Mouse (Mus musculus) small intestine, adult 2 months (tissue): Measurements from ENCODE around the gene Arhgap28.

Experiments
- CTCF ChIP-seq: fragments of 200-500 bp; IDR thresholded peaks from 2 replicates; pipeline ENCODE4 v1.5.1; 2012; ENCODE audit warnings: low read depth, mild to moderate bottlenecking, control low read depth, inconsistent platforms, low read length, moderate library complexity, mixed read lengths; ENCODE audit not compliant: insufficient replicate concordance, insufficient read length; ENCODE audit errors: extremely low read depth
- POLR2A ChIP-seq: fragments of 200-500 bp; IDR thresholded peaks from 2 replicates; pipeline ENCODE4 v1.6.1; 2012; ENCODE audit warnings: low read depth, mild to moderate bottlenecking, control low read depth, inconsistent platforms, low read length, moderate library complexity

DNA sequence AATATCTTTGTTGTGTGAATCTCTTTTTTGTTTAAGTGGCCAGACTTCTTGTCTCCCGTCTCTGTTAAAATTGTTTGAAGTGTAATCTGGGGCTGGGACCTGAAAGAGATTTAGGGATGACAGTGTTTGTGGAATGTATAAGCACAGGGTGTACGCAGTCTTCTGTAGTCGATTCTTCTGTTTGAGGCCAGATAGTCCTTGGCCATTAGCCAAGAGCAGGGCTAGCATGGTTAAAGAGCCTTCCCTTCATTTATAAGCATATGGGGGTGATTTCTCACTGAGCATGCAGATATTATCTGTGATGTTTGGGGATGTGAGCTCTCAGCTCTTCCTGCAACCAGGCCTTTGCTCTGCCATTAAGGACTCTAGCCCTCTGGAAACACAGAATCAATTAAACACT, 13.2 kb upstream of the Arhgap28 start:
- TF ChIP-seq CTCF, result no peak
- TF ChIP-seq POLR2A, result no peak
